Mouse (Mus musculus): ENCODE results near the gene Cacnb3.

GRCm38 (mm10) chr15:98595049-98595448 is 35.6 kb upstream of the Cacnb3 start:
- TF ChIP-seq CTCF (IDR thresholded peaks at IDR 0.05; ENCODE audit: low read depth, low read length) (no peak), POLR2A (IDR thresholded peaks at IDR 0.05; ENCODE audit: borderline replicate concordance, low read depth, low read length) (no peak)
